Mouse (Mus musculus) inflammation-experienced regulatory T-cells, adult 6 months (primary cell): ENCODE measurements around the gene Selplg. TPM values are rescaled to one million over a fixed set of nuclear protein-coding genes. Genes with fewer than 3 reads are reported as not detected.

Experiments
- ATAC-seq: one replicate; pipeline ENCODE4 v1.8.0; 2017
- polyA plus RNA-seq, 3 experiments: library from polyadenylated mRNA; unstranded; fragments of 100-300 nt; shearing (Covaris generic); gene quantifications; one replicate each; pipeline ENCODE4 v1.2.1; 2017

Gene Selplg
- polyA plus RNA-seq, 3 experiments from 2014 or later: 457 to 620 (median 469) TPM

- ATAC-seq: no peak
Measured at GRCm38 (mm10) chr5:113853541-113853940, 21.1 kb upstream of the Selplg start.

- ATAC-seq: no peak
Measured at GRCm38 (mm10) chr5:113852463-113852862, 20.0 kb upstream of the Selplg start.

- ATAC-seq: no peak
Measured at GRCm38 (mm10) chr5:113850680-113851230, 18.3 kb upstream of the Selplg start.

GRCm38 (mm10) chr5:113847636-113848035 lies 15.2 kb upstream of the Selplg start:
- ATAC-seq: no peak

DNA sequence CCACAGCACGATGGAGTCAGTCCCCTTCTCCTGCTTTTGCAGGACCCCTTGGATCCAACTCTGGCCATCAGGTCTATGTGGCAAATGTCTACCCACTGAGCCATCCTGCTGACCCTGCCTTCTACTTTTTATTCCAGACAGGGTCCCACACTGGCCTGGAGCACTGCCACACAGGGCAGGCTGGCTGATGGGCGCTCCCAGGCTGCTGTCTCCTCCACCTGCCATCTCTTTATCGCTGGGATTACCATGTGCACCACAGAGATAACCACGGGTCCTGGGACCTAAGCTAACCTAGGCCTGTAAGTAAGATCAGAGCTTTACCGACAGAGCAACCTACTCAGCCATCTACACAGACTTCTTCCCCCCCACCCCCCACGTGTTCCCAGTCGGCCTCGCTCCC lies 14.2 kb upstream of the Selplg start:
- ATAC-seq: no peak

DNA sequence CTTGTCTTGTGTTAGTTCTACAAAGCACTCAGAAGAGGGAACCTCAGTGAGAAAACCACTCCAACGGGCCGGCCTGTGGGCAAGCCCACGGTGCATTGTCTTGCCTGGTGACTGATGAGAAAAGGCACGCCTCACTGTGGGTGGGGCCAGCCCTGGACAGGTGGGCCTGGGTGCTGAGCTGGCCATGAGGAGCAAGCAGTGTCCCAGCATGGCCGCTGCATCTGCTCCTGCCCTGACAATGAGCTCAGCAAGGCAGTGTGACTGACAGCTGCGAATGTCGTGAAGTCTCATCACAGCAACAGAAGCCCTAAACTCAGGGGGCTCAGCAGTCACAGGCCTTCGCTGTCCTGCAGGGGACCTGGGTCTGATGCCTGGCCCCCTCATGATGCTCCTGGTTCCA lies 13.2 kb upstream of the Selplg start:
- no peak for ATAC-seq

- peak; percentile 78 for ATAC-seq
Measured at GRCm38 (mm10) chr5:113844721-113845120, 12.3 kb upstream of the Selplg start.

DNA sequence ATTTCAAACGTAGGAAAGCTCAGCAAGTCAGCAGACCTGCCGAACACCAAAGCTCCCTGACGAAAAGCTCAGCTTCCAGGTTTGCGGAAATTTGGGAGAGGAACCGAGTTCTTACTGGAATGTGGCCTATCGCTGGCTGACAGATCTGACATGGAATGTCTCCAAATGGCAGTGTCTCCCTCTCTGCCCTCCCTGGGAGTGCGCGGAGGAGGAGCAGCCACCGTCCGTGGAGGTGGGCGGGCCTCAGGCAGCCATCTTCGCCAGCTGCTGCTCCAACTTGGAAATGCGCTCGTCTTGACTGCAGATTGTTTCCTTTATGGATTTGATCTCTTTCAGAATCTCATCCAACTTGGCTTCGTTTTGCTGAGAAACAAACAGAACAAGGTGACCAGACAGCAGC lies 11.7 kb upstream of the Selplg start:
- ATAC-seq: no peak

GRCm38 (mm10) chr5:113842906-113843305 lies 10.5 kb upstream of the Selplg start:
- ATAC-seq: no peak

GRCm38 (mm10) chr5:113842244-113842643 lies 9.8 kb upstream of the Selplg start:
- ATAC-seq: peak; percentile 49

GRCm38 (mm10) chr5:113841243-113842225 lies 9.1 kb upstream of the Selplg start:
- ATAC-seq: peak; percentile 42

- ATAC-seq: no peak
Measured at GRCm38 (mm10) chr5:113840443-113840842, 8.0 kb upstream of the Selplg start.

GRCm38 (mm10) chr5:113836961-113837360 lies 4.5 kb upstream of the Selplg start:
- no peak for ATAC-seq

- ATAC-seq: no peak
Measured at GRCm38 (mm10) chr5:113833316-113833947, 988 bp upstream of the Selplg start.

- no peak for ATAC-seq
Measured at GRCm38 (mm10) chr5:113831741-113832140, 703 bp downstream of the Selplg start.

- ATAC-seq: no peak
Measured at GRCm38 (mm10) chr5:113830796-113831195, 1.6 kb downstream of the Selplg start.

DNA sequence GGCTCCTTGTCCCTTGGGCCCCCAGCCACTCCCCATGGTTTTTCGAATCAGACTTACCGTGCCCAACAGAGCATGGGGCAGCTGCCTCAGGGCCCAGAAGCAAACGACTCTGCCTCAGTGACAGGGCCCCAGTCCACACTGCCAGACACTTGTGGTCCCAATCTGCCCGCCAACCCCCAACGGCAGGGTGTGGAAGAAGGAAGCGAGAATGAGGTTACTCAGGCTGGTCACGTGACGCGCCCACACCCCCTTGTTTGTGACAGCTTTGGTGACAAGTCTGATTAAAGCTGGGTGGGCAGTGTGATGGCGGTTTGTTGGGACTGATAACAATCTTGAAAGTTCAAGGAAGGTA lies 2.2 kb downstream of the Selplg start:
- ATAC-seq: peak; percentile 43

GRCm38 (mm10) chr5:113829566-113830291 lies 2.7 kb downstream of the Selplg start:
- ATAC-seq: no peak

GRCm38 (mm10) chr5:113828481-113828880 lies 4.0 kb downstream of the Selplg start:
- no peak for ATAC-seq

- no peak for ATAC-seq
Measured at GRCm38 (mm10) chr5:113827991-113828411, 4.4 kb downstream of the Selplg start.

GRCm38 (mm10) chr5:113826619-113827018 lies 5.8 kb downstream of the Selplg start:
- ATAC-seq: no peak

- ATAC-seq: peak; percentile 68
Measured at GRCm38 (mm10) chr5:113825558-113825957, 6.9 kb downstream of the Selplg start.

- peak; percentile 61 for ATAC-seq
Measured at GRCm38 (mm10) chr5:113824228-113824627, 8.2 kb downstream of the Selplg start.
